Mouse (Mus musculus) MEL (cell line): ENCODE results near the gene Adamtsl3.

ENCODE experiments used
- CTCF ChIP-seq, 3 experiments: IDR thresholded peaks in 2 of 3; conservative IDR thresholded peaks in 1 of 3; 2 replicates each; pipeline ENCODE4 v1.5.1; 2011 to 2012; ENCODE audit warnings: low read length in 3 of 3, low read depth in 2 of 3, mild to moderate bottlenecking in 2 of 3, improper control_type of control experiment in 1 of 3, inconsistent platforms in 1 of 3, mixed read lengths in 1 of 3, moderate library complexity in 1 of 3; ENCODE audit not compliant: control insufficient read depth in 1 of 3, insufficient read depth in 1 of 3, poor library complexity in 1 of 3, severe bottlenecking in 1 of 3
- GATA1 ChIP-seq: IDR thresholded peaks from 2 replicates; pipeline ENCODE4 v1.6.1; 2011; ENCODE audit warnings: low read depth, low read length, improper control_type of control experiment
- POLR2A ChIP-seq, 2 experiments: IDR thresholded peaks; 2 replicates each; pipeline ENCODE4 v1.6.1; 2011 to 2012; ENCODE audit warnings: low read length in 2 of 2, mild to moderate bottlenecking in 2 of 2, control low read depth in 1 of 2, improper control_type of control experiment in 1 of 2, low read depth in 1 of 2, moderate library complexity in 1 of 2; ENCODE audit not compliant: control insufficient read depth in 1 of 2, insufficient read depth in 1 of 2, poor library complexity in 1 of 2
- ZC3H11A ChIP-seq: IDR thresholded peaks from 2 replicates; pipeline ENCODE4 v1.6.1; 2012; ENCODE audit warnings: low read depth, mild to moderate bottlenecking, inconsistent platforms, low read length, improper control_type of control experiment

GRCm38 (mm10) chr7:82491018-82491417 is 155.5 kb downstream of the Adamtsl3 start:
- TF ChIP-seq CTCF (IDR thresholded peaks at IDR 0.05 in 2 of 3, conservative IDR thresholded peaks at IDR 0.05 in 1 of 3; ENCODE audit: control insufficient read depth in 1 of 3, insufficient read depth in 1 of 3, low read depth in 2 of 3, low read length in 3 of 3, poor library complexity in 1 of 3, severe bottlenecking in 1 of 3) (no peak), ZC3H11A (no peak), GATA1 (no peak), POLR2A (IDR thresholded peaks at IDR 0.05; ENCODE audit: control insufficient read depth in 1 of 2, insufficient read depth in 1 of 2, low read depth in 1 of 2, low read length in 2 of 2, poor library complexity in 1 of 2) (no peak)
